Mouse (Mus musculus): ENCODE data around the gene Mid1. TPM values are rescaled to one million over a fixed set of nuclear protein-coding genes. Genes with fewer than 3 reads are reported as not detected.
"Not testable (repeated sequence)": the region's sequence is repeated elsewhere in the genome, so short reads cannot be mapped to it uniquely, and the experiment has no call there.

Gene Mid1
- polyA plus RNA-seq, 1 experiment from 2014 or later = 1.6 TPM

DNA sequence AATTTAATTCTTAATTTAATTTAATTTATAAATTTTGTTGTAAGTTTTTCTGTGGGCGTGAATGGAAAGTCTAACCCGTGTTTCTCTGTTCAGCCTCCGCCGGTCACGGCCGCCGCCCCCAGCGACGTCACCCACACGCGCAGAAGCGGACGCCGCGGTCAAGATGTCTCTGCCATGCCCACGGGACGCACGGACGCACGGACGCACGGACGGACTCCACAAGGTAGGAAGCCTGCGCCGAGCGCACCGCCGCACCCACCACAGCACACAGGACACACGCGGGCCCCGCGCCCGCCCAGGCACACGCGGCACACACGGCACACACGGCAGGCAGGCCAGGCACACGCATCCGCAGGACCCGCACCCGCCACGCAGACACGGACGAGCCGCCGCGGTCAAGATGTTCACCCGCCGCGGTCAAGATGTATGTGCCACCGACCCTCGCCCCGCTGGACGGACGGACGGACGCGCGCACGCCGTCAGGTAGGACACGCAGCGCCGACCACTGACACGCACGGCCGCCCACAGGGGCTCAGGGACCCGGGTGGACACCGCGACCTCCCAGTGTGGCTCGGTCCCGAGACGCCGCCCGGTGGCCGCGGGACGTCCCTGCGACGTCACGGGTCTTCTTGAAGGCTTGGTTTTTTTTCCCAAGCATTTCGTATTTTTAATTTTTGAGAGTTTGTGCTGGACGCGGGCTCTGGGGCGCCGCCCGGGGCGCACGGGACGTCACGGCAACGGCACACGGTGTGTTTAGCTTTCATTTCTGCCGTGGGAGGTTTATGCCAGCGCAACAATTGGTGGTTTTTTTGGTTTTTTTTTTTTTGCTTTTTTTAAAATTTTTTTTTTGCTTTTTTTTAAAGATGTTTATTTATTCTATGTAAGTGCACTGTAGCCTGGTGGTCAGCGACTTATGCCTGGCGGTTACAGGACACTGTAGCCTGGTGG is 325.9 kb downstream of the Mid1 start:
- peak; percentile 83 for DNase-seq
- Histone ChIP-seq H3K4me2 (ENCODE audit: low read depth, low read length) (peak overlapping the region; percentile 54), H3K4me3 (ENCODE audit: low read depth, low read length) (peak overlapping the region; percentile 34), H3K9me3 (ENCODE audit: low read length) (peaks cover 14% of the 10 kb centered on the region)
- H3K27ac ChIP-seq (ENCODE audit: low read depth); H3K4me1 ChIP-seq (ENCODE audit: insufficient read depth); H3K36me3 ChIP-seq (replicated peaks; ENCODE audit: insufficient read depth, low read length); H3K27me3 ChIP-seq (ENCODE audit: insufficient read depth, low read length); H3K9ac ChIP-seq (replicated peaks); ATAC-seq: not testable (repeated sequence)
- TF ChIP-seq CTCF (IDR thresholded peaks at IDR 0.05; ENCODE audit: low read depth) = peak; percentile 52
- WGBS (ENCODE audit: insufficient replicate concordance) = 77% methylated on average over 94 of the region's 97 CpGs

DNA sequence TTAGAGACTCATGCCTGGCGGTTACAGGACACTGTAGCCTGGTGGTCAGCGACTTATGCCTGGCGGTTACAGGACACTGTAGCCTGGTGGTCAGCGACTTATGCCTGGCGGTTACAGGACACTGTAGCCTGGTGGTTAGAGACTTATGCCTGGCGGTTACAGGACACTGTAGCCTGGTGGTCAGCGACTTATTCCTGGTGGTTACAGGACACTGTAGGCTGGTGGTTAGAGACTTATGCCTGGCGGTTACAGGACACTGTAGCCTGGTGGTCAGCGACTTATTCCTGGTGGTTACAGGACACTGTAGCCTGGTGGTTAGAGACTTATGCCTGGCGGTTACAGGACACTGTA is 326.5 kb downstream of the Mid1 start:
- not testable (repeated sequence) for DNase-seq; H3K27me3 ChIP-seq (ENCODE audit: insufficient read depth, low read length); H3K36me3 ChIP-seq (replicated peaks; ENCODE audit: insufficient read depth, low read length); H3K27ac ChIP-seq (ENCODE audit: low read depth); H3K4me1 ChIP-seq (ENCODE audit: insufficient read depth); H3K9ac ChIP-seq (replicated peaks); H3K4me2 ChIP-seq (ENCODE audit: low read depth, low read length); H3K4me3 ChIP-seq (ENCODE audit: low read depth, low read length); ATAC-seq
- WGBS (ENCODE audit: insufficient replicate concordance) = 89% methylated on average over 8 of the region's 10 CpGs
- H3K9me3 ChIP-seq (ENCODE audit: low read length) = peaks cover 14% of the 10 kb centered on the region

DNA sequence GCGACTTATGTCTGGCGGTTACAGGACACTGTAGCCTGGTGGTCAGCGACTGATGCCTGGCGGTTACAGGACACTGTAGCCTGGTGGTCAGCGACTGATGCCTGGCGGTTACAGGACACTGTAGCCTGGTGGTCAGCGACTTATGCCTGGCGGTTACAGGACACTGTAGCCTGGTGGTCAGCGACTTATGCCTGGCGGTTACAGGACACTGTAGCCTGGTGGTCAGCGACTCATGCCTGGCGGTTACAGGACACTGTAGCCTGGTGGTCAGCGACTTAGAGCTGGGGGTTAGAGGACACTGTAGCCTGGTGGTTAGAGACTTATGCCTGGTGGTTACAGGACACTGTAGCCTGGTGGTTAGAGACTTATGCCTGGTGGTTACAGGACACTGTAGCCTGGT is 328.4 kb downstream of the Mid1 start:
- 76% methylated on average over 11 of the region's 13 CpGs for WGBS (ENCODE audit: insufficient replicate concordance)

DNA sequence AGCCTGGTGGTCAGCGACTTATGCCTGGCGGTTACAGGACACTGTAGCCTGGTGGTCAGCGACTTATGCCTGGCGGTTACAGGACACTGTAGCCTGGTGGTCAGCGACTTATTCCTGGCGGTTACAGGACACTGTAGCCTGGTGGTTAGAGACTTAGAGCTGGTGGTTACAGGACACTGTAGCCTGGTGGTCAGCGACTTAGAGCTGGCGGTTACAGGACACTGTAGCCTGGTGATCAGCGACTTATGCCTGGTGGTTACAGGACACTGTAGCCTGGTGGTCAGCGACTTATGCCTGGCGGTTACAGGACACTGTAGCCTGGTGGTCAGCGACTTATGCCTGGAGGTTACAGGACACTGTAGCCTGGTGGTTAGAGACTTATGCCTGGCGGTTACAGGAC is 329.0 kb downstream of the Mid1 start:
- 95% methylated on average over 12 of the region's 13 CpGs for WGBS (ENCODE audit: insufficient replicate concordance)
- H3K4me2 ChIP-seq (ENCODE audit: low read depth, low read length); DNase-seq; ATAC-seq; H3K4me1 ChIP-seq (ENCODE audit: insufficient read depth); H3K27me3 ChIP-seq (ENCODE audit: insufficient read depth, low read length); H3K27ac ChIP-seq (ENCODE audit: low read depth); H3K9ac ChIP-seq (replicated peaks); H3K4me3 ChIP-seq (ENCODE audit: low read depth, low read length): not testable (repeated sequence)
- Histone ChIP-seq H3K9me3 (ENCODE audit: low read length) (peaks cover 20% of the 10 kb centered on the region), H3K36me3 (replicated peaks; ENCODE audit: insufficient read depth, low read length) (peaks cover 15% of the 10 kb centered on the region)

More for the DNA sequence above, 328.4 kb downstream of the Mid1 start:
- not testable (repeated sequence) for ATAC-seq; H3K36me3 ChIP-seq (replicated peaks; ENCODE audit: insufficient read depth, low read length); H3K4me3 ChIP-seq (ENCODE audit: low read depth, low read length); H3K4me1 ChIP-seq (ENCODE audit: insufficient read depth); H3K9ac ChIP-seq (replicated peaks); H3K4me2 ChIP-seq (ENCODE audit: low read depth, low read length); H3K27me3 ChIP-seq (ENCODE audit: insufficient read depth, low read length); DNase-seq; H3K27ac ChIP-seq (ENCODE audit: low read depth)
- H3K9me3 ChIP-seq (ENCODE audit: low read length) = peaks cover 14% of the 10 kb centered on the region

DNA sequence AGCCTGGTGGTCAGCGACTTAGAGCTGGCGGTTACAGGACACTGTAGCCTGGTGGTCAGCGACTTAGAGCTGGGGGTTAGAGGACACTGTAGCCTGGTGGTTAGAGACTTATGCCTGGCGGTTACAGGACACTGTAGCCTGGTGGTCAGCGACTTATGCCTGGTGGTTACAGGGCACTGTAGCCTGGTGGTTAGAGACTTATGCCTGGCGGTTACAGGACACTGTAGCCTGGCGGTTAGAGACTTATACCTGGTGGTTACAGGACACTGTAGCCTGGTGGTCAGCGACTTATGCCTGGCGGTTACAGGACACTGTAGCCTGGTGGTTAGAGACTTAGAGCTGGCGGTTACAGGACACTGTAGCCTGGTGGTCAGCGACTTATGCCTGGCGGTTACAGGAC is 330.9 kb downstream of the Mid1 start:
- WGBS (ENCODE audit: insufficient replicate concordance) = 91% methylated on average over 12 of the region's 12 CpGs
- H3K4me2 ChIP-seq (ENCODE audit: low read depth, low read length); H3K4me1 ChIP-seq (ENCODE audit: insufficient read depth); DNase-seq; ATAC-seq; H3K9ac ChIP-seq (replicated peaks); H3K4me3 ChIP-seq (ENCODE audit: low read depth, low read length); H3K27ac ChIP-seq (ENCODE audit: low read depth); H3K9me3 ChIP-seq (ENCODE audit: low read length); H3K27me3 ChIP-seq (ENCODE audit: insufficient read depth, low read length): not testable (repeated sequence)
- peaks cover 17% of the 10 kb centered on the region for H3K36me3 ChIP-seq (replicated peaks; ENCODE audit: insufficient read depth, low read length)

DNA sequence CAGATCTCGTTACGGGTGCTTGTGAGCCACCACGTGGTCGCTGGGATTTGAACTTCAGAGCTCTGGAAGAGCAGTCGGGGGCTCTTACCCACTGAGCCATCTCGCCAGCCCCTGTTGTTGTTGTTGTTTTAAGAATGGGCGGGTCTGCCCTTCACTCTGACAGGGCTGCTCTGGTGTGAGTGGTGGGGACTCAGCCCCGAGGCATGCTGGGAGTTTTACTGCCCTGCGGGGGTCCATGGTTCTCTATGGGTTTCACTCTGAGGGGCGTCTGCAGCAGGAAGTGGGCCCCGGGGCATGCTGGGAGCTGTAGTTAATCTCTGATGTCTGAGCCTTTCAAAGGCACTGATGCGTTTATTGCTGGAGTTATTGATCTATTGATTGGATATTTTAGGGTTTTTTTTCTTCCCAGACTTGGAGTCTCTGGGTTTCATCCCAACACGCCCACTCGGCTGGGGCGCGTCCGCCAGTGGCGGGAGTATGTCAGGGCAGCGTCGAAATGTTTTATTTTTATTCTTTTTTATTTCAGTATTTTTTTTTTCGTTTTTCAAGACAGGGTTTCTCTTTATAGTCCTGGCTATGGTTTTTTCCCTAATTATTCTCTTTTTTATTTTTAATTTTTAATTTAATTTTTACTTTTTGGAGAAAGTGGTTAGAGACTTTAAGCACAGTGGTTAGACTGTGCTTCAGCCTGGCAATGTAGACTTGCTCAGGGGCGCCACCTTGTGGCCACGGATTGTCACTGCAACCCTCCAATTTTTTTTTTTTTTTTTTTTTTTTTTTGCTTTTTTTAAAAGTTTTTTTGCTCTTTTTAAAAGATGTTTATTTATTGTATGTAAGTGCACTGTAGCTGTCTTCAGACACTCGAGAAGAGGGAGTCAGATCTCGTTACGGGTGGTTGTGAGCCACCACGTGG is 332.6 kb downstream of the Mid1 start:
- WGBS (ENCODE audit: insufficient replicate concordance) = 59% methylated on average over 27 of the region's 27 CpGs

More for the DNA sequence above, 332.6 kb downstream of the Mid1 start:
- peak; percentile 85 for TF ChIP-seq CTCF (IDR thresholded peaks at IDR 0.05; ENCODE audit: low read depth)
- ATAC-seq (peak; percentile 63), DNase-seq (peak; percentile 74)
- peaks cover 14% of the 10 kb centered on the region for H3K36me3 ChIP-seq (replicated peaks; ENCODE audit: insufficient read depth, low read length)
- not testable (repeated sequence) for H3K9me3 ChIP-seq (ENCODE audit: low read length); H3K27me3 ChIP-seq (ENCODE audit: insufficient read depth, low read length); H3K27ac ChIP-seq (ENCODE audit: low read depth); H3K4me3 ChIP-seq (ENCODE audit: low read depth, low read length); H3K4me1 ChIP-seq (ENCODE audit: insufficient read depth); H3K4me2 ChIP-seq (ENCODE audit: low read depth, low read length); H3K9ac ChIP-seq (replicated peaks)
